Mouse (Mus musculus) heart, embryonic 12.5 days (tissue): Measurements from ENCODE around the gene Narfl. TPM values are rescaled to one million over a fixed set of nuclear protein-coding genes. Genes with fewer than 3 reads are reported as not detected.

Source experiments
- ATAC-seq: fragments of 200-750 bp; cut with Nextera tagmentation; 2 replicates; pipeline ENCODE4 v1.8.0; 2017; ENCODE audit warnings: moderate TSS enrichment, moderate library complexity; ENCODE audit not compliant: insufficient number of reproducible peaks, low FRiP score
- H3K27ac ChIP-seq: fragments of 300-500 bp; sonication (generic); 2 replicates; pipeline ENCODE4 v1.5.1; 2016; ENCODE audit warnings: mild to moderate bottlenecking, moderate library complexity; ENCODE audit not compliant: poor library complexity, severe bottlenecking
- H3K27me3 ChIP-seq: fragments of 300-500 bp; sonication (generic); replicated peaks from 2 replicates; pipeline ENCODE4 v1.6.1; 2016; ENCODE audit warnings: mild to moderate bottlenecking, moderate library complexity
- H3K36me3 ChIP-seq: fragments of 300-500 bp; sonication (generic); 2 replicates; pipeline ENCODE4 v1.6.1; 2016; ENCODE audit warnings: mild to moderate bottlenecking, moderate library complexity
- H3K4me1 ChIP-seq: fragments of 300-500 bp; sonication (generic); replicated peaks from 2 replicates; pipeline ENCODE4 v1.6.1; 2016; ENCODE audit warnings: mild to moderate bottlenecking
- H3K4me2 ChIP-seq: fragments of 300-500 bp; sonication (generic); 2 replicates; pipeline ENCODE4 v1.6.1; 2016; ENCODE audit warnings: mild to moderate bottlenecking, moderate library complexity
- H3K4me3 ChIP-seq: fragments of 300-500 bp; sonication (generic); 2 replicates; pipeline ENCODE4 v1.5.1; 2016; ENCODE audit warnings: mild to moderate bottlenecking
- H3K9ac ChIP-seq: fragments of 300-500 bp; sonication (generic); 2 replicates; pipeline ENCODE4 v1.6.1; 2016; ENCODE audit warnings: mild to moderate bottlenecking, moderate library complexity
- H3K9me3 ChIP-seq: fragments of 300-500 bp; sonication (generic); replicated peaks from 2 replicates; pipeline ENCODE4 v1.6.1; 2016; ENCODE audit warnings: mild to moderate bottlenecking, moderate library complexity
- WGBS: fragments of 180-500 bp; shearing (Covaris S2); methylation state at CpG from one replicate; pipeline ENCODE4 v1.1.7; 2016; 5-methylcytosine and 5-hydroxymethylcytosine counted together
- polyA plus RNA-seq: library from polyadenylated mRNA; unstranded; fragments of >200 nt; fragmentation: Nextera tagmentation; extraction: Ambion mirVana; gene quantifications from 2 replicates; pipeline ENCODE4 v1.2.1, GENCODE M21; 2016

Gene Narfl
- polyA plus RNA-seq, 1 experiment from 2014 or later = 31.8 TPM

DNA sequence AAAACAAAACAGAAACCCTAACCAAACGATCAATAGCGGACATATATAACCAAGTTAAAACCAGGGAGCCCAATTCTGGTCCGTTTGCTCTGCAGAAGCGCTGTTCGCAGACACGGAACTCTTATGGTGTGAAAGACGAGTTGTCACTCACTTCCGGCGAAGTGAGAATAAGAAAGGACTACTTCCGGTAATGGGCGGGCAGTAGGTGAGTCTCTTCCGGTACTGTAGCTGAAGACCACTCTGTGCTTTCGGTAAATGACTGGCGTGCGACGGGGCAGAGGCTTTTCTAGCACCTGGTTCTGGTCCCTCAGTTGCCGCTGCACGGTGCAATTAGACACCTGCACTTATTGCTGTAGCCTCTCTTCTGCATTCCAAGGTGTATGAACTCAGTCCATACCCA lies 49.9 kb downstream of the Narfl start, which contains the start of gene Wdr24:
Wdr24 (plus strand) TSS at position 176 of the 400 bp plus-strand sequence.
- Histone ChIP-seq H3K9ac (peak within 1 kb of the TSS; percentile 67), H3K36me3 (peaks cover 29% of the 10 kb centered on the region), H3K27me3 (peaks cover 41% of the 10 kb centered on the region), H3K27ac (0 out of 2 replicates have a peak within 1 kb of the TSS, but pooled peaks have one; percentile 39), H3K4me2 (peak within 1 kb of the TSS; percentile 97), H3K4me3 (peak within 1 kb of the TSS; percentile 73), H3K9me3 (no peaks in the 10 kb centered on the region), H3K4me1 (peaks cover 42% of the 10 kb centered on the region)
- WGBS = under 1% methylated on average over 18 of the region's 18 CpGs
- ATAC-seq = peak; percentile 61; the same call in 1 of the 2 replicates

DNA sequence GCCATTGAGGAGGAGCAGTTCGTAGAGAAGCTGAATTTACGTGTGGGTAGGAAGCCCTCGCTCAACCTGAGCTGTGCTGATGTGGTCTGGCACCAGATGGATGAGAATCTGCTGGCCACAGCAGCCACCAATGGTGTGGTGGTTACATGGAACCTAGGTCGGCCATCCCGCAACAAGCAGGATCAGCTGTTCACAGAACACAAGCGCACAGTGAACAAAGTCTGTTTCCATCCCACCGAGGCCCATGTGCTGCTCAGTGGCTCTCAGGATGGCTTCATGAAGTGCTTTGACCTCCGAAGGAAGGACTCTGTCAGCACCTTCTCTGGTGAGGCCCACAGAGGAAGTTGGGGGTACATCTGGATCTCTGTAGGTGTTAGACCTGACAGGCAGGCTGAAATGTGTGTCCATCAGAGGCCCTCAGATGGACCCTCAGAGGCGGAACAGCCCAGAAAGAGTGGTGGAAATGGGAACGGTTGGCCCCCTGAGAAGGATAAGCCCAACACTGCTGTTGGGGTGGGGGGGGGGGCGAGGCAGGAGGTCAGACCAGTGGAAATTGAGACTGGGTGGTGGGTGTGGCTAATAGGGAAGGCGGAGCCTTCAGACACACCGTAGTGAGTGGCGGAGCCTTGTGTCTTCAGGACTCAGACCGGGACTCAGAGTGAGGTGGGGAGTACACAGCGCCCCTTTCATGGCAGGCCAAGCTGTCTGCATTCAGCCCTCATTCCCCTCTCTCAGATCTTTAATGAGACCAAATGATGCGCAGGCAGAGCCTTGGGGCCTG lies 51.0 kb downstream of the Narfl start:
- 69% methylated on average over 17 of the region's 17 CpGs for WGBS
- peaks cover 42% of the 10 kb centered on the region for H3K4me1 ChIP-seq
- peaks cover 29% of the 10 kb centered on the region for H3K36me3 ChIP-seq
- no peak overlapping the region for H3K27ac ChIP-seq
- no peaks in the 10 kb centered on the region for H3K9me3 ChIP-seq
- peaks cover 30% of the 10 kb centered on the region for H3K27me3 ChIP-seq
- ATAC-seq = no peak
- H3K9ac ChIP-seq = peak overlapping the region; percentile 67
- H3K4me2 ChIP-seq = peak overlapping the region; percentile 97
- peak overlapping the region; percentile 73 for H3K4me3 ChIP-seq

DNA sequence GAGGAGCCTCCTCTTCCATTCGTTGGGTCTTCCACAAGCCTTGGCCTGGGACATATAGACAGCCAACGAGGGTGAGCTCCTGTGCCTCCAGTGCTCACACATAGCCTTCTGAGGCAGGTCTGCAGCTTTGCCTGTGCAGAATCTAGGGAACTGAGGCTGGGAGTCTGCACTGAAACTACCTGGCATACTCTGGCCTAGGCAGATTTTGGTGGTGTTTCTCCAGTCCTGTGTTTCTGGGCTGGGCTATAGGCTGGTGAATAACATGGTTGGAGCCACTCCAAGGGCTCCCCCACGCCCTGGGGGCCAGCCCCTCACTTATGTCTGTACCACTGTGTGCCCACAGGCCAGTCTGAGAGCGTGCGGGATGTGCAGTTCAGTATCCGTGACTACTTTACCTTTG lies 51.7 kb downstream of the Narfl start:
- H3K4me1 ChIP-seq = peaks cover 48% of the 10 kb centered on the region
- no peak overlapping the region for H3K9ac ChIP-seq
- WGBS = 88% methylated on average over 6 of the region's 6 CpGs
- H3K4me2 ChIP-seq = peak overlapping the region; percentile 97; the same call in 1 of the 2 replicates
- peaks cover 22% of the 10 kb centered on the region for H3K27me3 ChIP-seq
- no peak for ATAC-seq
- H3K27ac ChIP-seq = no peak overlapping the region
- H3K9me3 ChIP-seq = no peaks in the 10 kb centered on the region
- no peak overlapping the region for H3K4me3 ChIP-seq
- peaks cover 37% of the 10 kb centered on the region for H3K36me3 ChIP-seq

DNA sequence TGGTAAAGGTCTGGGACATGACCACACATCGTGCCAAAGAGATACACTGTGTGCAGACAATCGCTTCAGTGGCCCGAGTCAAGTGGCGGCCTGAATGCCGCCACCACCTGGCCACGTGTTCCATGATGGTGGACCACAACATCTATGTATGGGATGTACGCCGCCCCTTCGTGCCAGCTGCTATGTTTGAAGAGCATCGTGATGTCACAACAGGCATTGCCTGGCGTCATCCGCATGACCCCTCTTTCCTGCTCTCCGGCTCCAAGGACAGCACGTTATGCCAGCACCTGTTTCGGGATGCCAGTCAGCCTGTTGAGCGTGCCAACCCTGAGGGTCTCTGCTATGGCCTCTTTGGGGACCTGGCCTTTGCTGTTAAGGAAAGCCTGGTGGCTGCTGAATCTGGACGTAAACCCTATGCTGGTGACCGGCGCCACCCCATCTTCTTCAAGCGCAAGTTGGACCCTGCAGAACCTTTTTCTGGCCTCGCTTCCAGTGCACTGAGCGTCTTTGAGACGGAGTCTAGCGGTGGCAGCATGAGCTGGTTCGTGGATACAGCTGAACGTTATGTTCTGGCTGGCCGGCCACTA lies 52.5 kb downstream of the Narfl start:
- H3K27me3 ChIP-seq = peaks cover 16% of the 10 kb centered on the region
- H3K4me3 ChIP-seq = no peak overlapping the region
- no peak for ATAC-seq
- H3K9me3 ChIP-seq = no peaks in the 10 kb centered on the region
- no peak overlapping the region for H3K27ac ChIP-seq
- 92% methylated on average over 27 of the region's 27 CpGs for WGBS
- peaks cover 45% of the 10 kb centered on the region for H3K36me3 ChIP-seq
- H3K4me1 ChIP-seq = peaks cover 56% of the 10 kb centered on the region
- no peak overlapping the region for H3K4me2 ChIP-seq
- no peak overlapping the region; the same call in 1 of the 2 replicates for H3K9ac ChIP-seq

DNA sequence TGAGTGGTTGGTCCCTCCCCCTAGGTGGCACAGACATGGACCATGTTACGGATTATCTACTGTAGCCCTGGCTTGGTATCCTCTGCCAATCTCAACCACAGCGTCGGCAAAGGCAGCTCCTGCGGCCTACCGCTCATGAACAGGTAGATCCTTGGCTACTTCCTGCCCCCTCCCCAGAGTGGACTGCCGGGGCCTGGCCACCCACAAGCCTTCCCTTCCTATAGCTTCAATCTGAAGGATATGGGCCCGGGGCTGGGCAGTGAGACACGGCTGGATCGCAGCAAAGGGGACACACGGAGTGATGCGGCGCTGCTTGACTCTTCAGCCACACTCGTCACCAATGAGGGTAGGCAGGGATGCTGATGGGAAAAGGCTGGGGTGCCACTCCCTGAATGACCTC lies 53.4 kb downstream of the Narfl start:
- H3K4me1 ChIP-seq = peaks cover 65% of the 10 kb centered on the region
- WGBS = 91% methylated on average over 13 of the region's 13 CpGs

DNA sequence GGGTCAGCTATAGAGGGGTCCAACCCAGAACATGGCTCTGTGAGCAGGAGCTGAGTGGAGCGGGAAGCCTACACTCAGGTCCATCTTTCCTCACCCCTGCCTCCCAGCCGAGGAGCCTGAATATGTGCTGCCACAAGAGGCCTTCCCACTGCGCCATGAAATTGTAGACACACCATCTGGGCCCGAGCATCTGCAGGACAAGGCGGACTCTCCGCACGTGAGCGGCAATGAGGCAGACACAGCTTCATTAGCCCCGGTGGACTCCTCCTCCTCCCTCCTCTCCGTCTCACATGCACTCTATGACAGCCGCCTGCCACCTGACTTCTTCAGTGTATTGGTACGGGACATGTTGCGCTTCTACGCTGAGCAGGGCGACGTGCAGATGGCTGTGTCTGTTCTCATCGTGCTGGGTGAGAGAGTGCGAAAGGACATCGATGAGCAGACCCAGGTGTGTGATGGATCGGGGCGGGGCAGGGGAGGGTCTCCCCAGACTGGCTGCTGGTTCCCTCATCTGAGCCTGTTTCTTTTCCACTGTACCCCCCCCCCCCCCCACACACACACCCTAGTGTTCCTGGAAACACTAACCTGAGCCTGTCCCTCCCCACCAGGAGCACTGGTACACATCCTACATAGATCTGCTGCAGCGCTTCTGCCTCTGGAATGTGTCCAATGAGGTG lies 54.1 kb downstream of the Narfl start:
- Histone ChIP-seq H3K9me3 (no peaks in the 10 kb centered on the region), H3K4me3 (0 out of 2 replicates have a peak overlapping the region, but pooled peaks have one; percentile 3), H3K4me2 (peak overlapping the region; percentile 83; the same call in 1 of the 2 replicates), H3K4me1 (peaks cover 66% of the 10 kb centered on the region), H3K9ac (no peak overlapping the region), H3K36me3 (peaks cover 52% of the 10 kb centered on the region), H3K27me3 (0 out of 2 replicates have a peak, but pooled peaks cover under 1% of the 10 kb centered on the region), H3K27ac (no peak overlapping the region)
- no peak for ATAC-seq
- 90% methylated on average over 22 of the region's 22 CpGs for WGBS

More for the DNA sequence above, 53.4 kb downstream of the Narfl start:
- Histone ChIP-seq H3K9me3 (no peaks in the 10 kb centered on the region), H3K4me3 (no peak overlapping the region), H3K27me3 (peaks cover 8% of the 10 kb centered on the region), H3K9ac (no peak overlapping the region), H3K36me3 (peaks cover 52% of the 10 kb centered on the region), H3K4me2 (no peak overlapping the region), H3K27ac (no peak overlapping the region)
- no peak for ATAC-seq

DNA sequence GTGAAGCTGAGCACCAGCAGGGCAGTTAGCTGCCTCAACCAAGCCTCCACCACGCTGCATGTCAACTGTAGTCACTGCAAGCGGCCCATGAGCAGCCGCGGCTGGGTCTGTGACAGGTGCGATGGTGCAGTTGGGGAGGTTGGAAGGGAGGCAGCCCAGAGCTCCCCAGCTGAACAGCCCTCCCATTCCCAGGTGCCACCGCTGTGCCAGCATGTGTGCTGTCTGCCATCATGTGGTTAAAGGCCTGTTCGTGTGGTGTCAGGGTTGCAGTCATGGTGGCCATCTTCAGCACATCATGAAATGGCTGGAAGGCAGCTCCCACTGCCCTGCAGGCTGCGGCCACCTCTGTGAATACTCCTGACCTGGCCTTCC lies 54.6 kb downstream of the Narfl start:
- Histone ChIP-seq H3K4me3 (peak overlapping the region; percentile 67), H3K4me2 (peak overlapping the region; percentile 83), H3K9me3 (no peaks in the 10 kb centered on the region), H3K4me1 (peaks cover 66% of the 10 kb centered on the region), H3K27me3 (no peaks in the 10 kb centered on the region), H3K9ac (0 out of 2 replicates have a peak overlapping the region, but pooled peaks have one; percentile 82), H3K36me3 (peaks cover 52% of the 10 kb centered on the region), H3K27ac (peak overlapping the region; percentile 90; the same call in 1 of the 2 replicates)
- no peak for ATAC-seq
- 84% methylated on average over 8 of the region's 8 CpGs for WGBS

DNA sequence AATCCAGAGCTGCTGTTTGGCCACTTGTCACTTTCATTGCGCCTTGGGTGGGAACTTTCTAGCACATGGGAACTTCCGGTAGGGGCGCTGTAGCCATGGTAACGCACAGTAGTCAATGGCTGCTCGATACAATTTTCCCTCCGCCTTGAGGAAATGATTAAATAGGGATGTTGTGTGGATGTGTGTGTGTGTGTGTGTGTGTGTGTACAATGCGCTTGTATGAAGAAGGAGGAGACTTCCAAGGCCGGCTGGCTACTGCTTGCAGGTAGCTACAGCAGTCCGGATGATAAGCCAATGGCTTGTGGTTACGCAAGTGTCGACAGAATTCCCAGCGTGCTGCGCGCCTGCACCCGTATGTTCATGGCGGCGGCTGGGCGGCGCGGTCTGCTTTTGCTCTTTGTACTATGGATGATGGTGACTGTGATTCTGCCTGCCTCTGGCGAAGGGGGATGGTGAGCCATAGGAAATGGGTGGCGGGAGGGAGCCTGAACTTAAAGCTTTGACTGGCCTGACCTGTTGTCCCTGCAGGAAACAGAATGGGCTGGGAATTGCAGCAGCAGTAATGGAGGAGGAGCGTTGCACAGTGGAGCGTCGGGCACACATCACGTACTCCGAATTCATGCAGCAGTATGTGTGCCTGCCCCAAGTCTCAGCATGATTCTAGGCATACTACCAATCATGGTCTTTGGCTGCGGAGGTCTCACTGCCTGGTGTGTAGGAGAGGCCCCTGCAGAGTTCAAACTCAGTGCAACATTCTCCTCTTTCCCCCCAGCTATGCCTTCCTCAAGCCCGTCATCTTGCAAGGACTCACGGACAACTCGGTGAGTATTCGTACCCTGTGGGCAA lies 55.4 kb downstream of the Narfl start, which contains the start of gene Jmjd8:
Jmjd8 (plus strand) TSS at position 156 of the 846 bp plus-strand sequence.
- H3K27ac ChIP-seq = peak within 1 kb of the TSS; percentile 90
- WGBS = 1% methylated on average over 32 of the region's 32 CpGs
- H3K4me3 ChIP-seq = peak within 1 kb of the TSS; percentile 67
- H3K4me2 ChIP-seq = peak within 1 kb of the TSS; percentile 83
- peak within 1 kb of the TSS; percentile 82 for H3K9ac ChIP-seq
- peaks cover 52% of the 10 kb centered on the region for H3K36me3 ChIP-seq
- no peaks in the 10 kb centered on the region for H3K27me3 ChIP-seq
- peaks cover 68% of the 10 kb centered on the region for H3K4me1 ChIP-seq
- ATAC-seq = no peak
- no peaks in the 10 kb centered on the region for H3K9me3 ChIP-seq

DNA sequence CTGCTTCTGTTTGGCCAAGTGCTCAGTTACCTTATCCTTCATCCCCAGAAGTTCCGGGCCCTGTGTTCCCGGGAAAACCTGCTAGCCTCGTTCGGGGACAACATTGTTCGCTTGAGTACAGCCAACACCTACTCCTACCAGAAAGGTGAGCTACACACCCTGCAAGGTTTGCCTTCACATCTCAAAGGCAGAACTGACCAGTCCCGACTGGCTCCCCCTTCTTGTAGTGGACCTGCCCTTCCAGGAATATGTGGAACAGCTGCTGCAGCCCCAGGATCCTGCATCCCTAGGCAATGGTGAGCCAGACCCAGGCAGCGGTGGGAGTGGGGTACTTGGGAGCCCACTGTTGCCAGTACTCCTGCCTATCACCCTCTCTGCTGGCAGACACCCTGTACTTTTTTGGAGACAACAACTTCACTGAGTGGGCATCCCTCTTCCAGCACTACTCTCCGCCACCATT lies 56.0 kb downstream of the Narfl start:
- ATAC-seq = no peak
- Histone ChIP-seq H3K36me3 (peaks cover 52% of the 10 kb centered on the region), H3K9ac (peak overlapping the region; percentile 82), H3K27me3 (no peaks in the 10 kb centered on the region), H3K27ac (peak overlapping the region; percentile 90), H3K4me2 (peak overlapping the region; percentile 83), H3K4me1 (peaks cover 68% of the 10 kb centered on the region), H3K4me3 (peak overlapping the region; percentile 67), H3K9me3 (no peaks in the 10 kb centered on the region)
- WGBS = 36% methylated on average over 8 of the region's 8 CpGs

DNA sequence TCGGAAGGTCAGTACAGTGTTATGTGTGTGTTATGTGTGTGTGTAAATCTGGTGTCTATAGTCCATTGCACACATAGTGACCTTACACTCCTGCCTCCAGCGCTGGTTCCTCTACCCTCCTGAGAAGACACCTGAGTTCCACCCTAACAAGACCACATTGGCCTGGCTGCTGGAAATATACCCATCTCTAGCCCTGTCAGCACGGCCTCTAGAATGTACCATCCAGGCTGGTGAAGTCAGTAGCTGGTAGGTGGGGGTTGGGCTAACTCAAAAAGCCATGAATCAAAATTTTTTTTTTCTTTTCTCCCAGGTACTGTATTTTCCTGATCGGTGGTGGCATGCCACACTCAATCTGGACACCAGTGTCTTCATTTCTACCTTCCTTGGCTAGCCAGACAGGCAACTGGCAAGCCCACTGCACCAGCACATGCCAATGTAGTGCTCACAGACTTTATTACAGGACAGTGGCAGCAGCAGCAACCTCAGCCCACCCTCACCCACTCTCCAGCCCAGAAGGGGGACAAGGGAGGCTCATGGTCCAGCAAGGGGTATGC lies 56.7 kb downstream of the Narfl start:
- ATAC-seq = no peak
- 78% methylated on average over 4 of the region's 4 CpGs for WGBS
- Histone ChIP-seq H3K4me2 (peak overlapping the region; percentile 94), H3K4me3 (peak overlapping the region; percentile 67; the same call in 1 of the 2 replicates), H3K9me3 (no peaks in the 10 kb centered on the region), H3K27me3 (no peaks in the 10 kb centered on the region), H3K36me3 (peaks cover 58% of the 10 kb centered on the region), H3K4me1 (peaks cover 68% of the 10 kb centered on the region), H3K27ac (no peak overlapping the region), H3K9ac (peak overlapping the region; percentile 82; the same call in 1 of the 2 replicates)
